Mouse (Mus musculus) naive thymus-derived CD4-positive, alpha-beta T cell, adult 5 months (primary cell): ENCODE measurements around the gene Rprm. TPM values are rescaled to one million over a fixed set of nuclear protein-coding genes. Genes with fewer than 3 reads are reported as not detected.

Experiments
- polyA plus RNA-seq: library from polyadenylated mRNA; unstranded; fragments of 100-300 nt; shearing (Covaris generic); gene quantifications from one replicate; pipeline ENCODE4 v1.2.1, GENCODE M21; 2017

Gene Rprm
- not detected for polyA plus RNA-seq

DNA sequence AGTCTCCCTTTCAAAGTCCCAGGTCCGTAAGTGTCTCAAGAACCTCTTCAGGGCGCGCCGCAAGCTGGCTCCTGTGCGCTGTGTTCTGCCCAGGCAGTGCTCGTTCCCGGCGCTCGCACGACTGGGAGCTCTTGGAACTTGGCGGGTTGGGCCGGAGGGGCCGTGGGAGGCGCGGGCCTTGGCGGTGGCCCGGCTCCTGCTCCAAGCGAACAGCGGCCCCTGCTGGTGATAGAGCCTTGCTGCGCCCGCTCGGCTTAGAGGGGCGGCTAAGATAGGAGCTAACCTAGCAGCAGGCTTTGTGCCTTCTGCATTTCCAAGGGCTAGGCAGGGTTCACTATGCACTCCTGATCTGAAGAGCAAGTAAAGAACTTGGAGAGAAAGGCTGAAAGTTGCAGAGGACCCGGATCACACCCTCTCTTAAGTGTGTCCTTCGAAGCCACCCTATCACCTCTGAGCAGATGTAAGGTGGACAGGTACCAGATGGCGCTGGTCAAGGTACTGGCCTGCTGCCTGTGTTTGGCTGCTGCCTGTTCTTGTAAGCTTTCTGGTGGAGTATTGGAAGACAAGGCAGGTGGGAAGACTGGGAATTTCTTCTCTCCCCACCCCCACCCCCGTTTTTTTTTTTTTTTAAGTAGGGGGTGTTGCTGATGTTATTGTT is at the start of gene Rprm:
Gene Rprm (minus strand): TSS at position 123 of the 658 bp plus-strand sequence.

